Mouse (Mus musculus) embryonic facial prominence, embryonic 13.5 days (tissue): Measurements from ENCODE around the gene Clps. TPM values are rescaled to one million over a fixed set of nuclear protein-coding genes. Genes with fewer than 3 reads are reported as not detected.

ENCODE experiments used
- microRNA-seq: library from miRNA; unstranded; fragments of <30 nt; microRNA quantifications from one replicate; pipeline ENCODE4, GENCODE M21; 2016
- polyA plus RNA-seq: library from polyadenylated mRNA; unstranded; fragments of >200 nt; fragmentation: Nextera tagmentation; extraction: Ambion mirVana; gene quantifications from 2 replicates; pipeline ENCODE4 v1.2.1, GENCODE M21; 2015

Gene Clps
- polyA plus RNA-seq, 1 experiment from 2014 or later: not detected

Small RNAs within 50 kb of the gene (microRNA-seq; reads per million reads assigned to microRNA genes)
- not detected for gene Gm25195
- not detected for gene Mir6969

Other genes starting within 250 kb of the Clps start
- 34.5 and 39.5 TPM in 2 replicates for gene Fance, start 247.2 kb downstream of the Clps start, polyA plus RNA-seq
- gene Rpl10a, start 232.3 kb downstream of the Clps start, polyA plus RNA-seq: 653 and 701 TPM in 2 replicates
- gene Tead3, start 209.9 kb downstream of the Clps start, polyA plus RNA-seq: 14.9 and 18.9 TPM in 2 replicates
- gene Tulp1, start 195.5 kb downstream of the Clps start, polyA plus RNA-seq: 7.3 and 10.5 TPM in 2 replicates
- 23.3 and 24.5 TPM in 2 replicates for gene Fkbp5, start 43.2 kb downstream of the Clps start, polyA plus RNA-seq
- not detected in 2 replicates for gene Armc12, start 30.0 kb downstream of the Clps start, polyA plus RNA-seq
- not detected in 2 replicates for gene Clpsl2, start 11.4 kb downstream of the Clps start, polyA plus RNA-seq
- 0.50 and 0.76 TPM in 2 replicates for gene Lhfpl5, start 14.9 kb upstream of the Clps start, polyA plus RNA-seq
- gene Srpk1, start 61.9 kb upstream of the Clps start, polyA plus RNA-seq: 96.6 and 97.9 TPM in 2 replicates
- gene Slc26a8, start 129.5 kb upstream of the Clps start, polyA plus RNA-seq: 0.43 and 0.46 TPM in 2 replicates
- gene Mapk14, start 130.6 kb upstream of the Clps start, polyA plus RNA-seq: 41.6 and 42.5 TPM in 2 replicates
- 4.1 and 5.3 TPM in 2 replicates for gene AC170998.1, start 165.3 kb upstream of the Clps start, polyA plus RNA-seq
- gene Mapk13, start 208.5 kb upstream of the Clps start, polyA plus RNA-seq: 47.3 and 51.5 TPM in 2 replicates
- gene Brpf3, start 240.3 kb upstream of the Clps start, polyA plus RNA-seq: 12.0 and 14.0 TPM in 2 replicates